Comparison of ENCODE assay signal across 1 mouse cellular context in the genomic region with DNA sequence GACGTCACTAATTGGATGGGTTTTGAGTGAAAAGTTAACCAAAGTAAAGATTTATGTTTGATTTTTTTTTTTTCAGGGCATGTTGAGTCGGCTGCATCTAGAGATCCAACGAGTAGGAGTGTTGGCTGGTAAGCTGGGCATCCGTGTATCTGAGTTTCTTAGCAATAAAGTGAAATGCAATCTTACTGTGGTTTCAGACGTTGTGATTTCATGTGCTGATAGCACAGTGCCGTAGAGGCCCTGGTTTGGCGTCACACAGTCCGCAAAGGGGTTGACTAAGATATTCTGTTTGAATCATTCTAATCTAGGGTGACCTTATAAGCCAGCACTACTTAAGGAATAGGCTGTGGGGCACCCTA.
TF ChIP-seq lines count a peak whose summit lies in the region.

No protein-coding gene starts in this region.

TF ChIP-seq in CH12.LX, 34 proteins besides CTCF, POLR2A, EP300 and RAD21:
- no peak for TF ChIP-seq MAFK (IDR thresholded peaks at IDR 0.05; ENCODE audit: insufficient replicate concordance, low read length)
- peak; percentile 47 for TF ChIP-seq SIN3A (IDR thresholded peaks at IDR 0.05; ENCODE audit: low read length)
- peak; percentile 15; the same call in 1 of the 2 replicates for TF ChIP-seq MXI1 (IDR thresholded peaks at IDR 0.05; ENCODE audit: low read depth, low read length)
- peak; percentile 19; the same call in 1 of the 2 replicates for TF ChIP-seq POLR2AphosphoS2 (IDR thresholded peaks at IDR 0.05; ENCODE audit: low read depth, low read length)
- peak; percentile 91; the same call in 1 of the 2 replicates for TF ChIP-seq CHD1 (IDR thresholded peaks at IDR 0.05; ENCODE audit: low read depth, low read length)
- TF ChIP-seq MAZ (IDR thresholded peaks at IDR 0.05; ENCODE audit: low read depth, low read length): 0 out of 2 replicates have a peak, but pooled peaks have one; percentile 16
- TF ChIP-seq NRF1 (IDR thresholded peaks at IDR 0.05; ENCODE audit: low read depth, low read length): no peak
